Mouse (Mus musculus): Measurements from ENCODE around the gene Asb15.

Asb15 gene

DNA sequence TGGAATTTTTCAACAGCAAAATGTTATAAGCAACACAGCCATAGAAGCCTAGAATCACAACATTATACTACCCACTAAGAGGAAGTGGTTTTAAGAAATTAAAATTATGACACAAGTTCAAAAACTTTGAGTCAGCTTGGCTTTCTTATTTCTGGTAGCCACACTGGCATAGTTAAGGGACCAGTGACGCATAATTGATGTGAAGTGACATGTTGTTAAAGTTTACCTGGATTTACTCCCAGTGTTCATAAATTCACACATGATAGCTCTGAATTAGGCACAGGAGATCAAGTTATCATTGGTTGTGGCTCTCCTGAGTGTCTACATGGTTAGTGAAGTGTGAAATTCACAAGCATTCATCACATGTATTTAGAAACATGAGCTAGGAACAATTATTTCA, 36.9 kb downstream of the Asb15 start:
- DNase-seq (ENCODE audit: extremely low spot score) = no peak

GRCm38 (mm10) chr6:24568963-24569362, 41.0 kb downstream of the Asb15 start:
- DNase-seq (ENCODE audit: extremely low spot score) = no peak

- no peak for DNase-seq (ENCODE audit: extremely low spot score)
Measured at GRCm38 (mm10) chr6:24569711-24570110, 41.8 kb downstream of the Asb15 start.

- no peak for DNase-seq (ENCODE audit: extremely low spot score)
Measured at GRCm38 (mm10) chr6:24570278-24570677, 42.3 kb downstream of the Asb15 start.

GRCm38 (mm10) chr6:24571126-24571525, 43.2 kb downstream of the Asb15 start:
- no peak for DNase-seq (ENCODE audit: extremely low spot score)

- DNase-seq (ENCODE audit: extremely low spot score) = no peak
Measured at GRCm38 (mm10) chr6:24572431-24572830, 44.5 kb downstream of the Asb15 start.

DNA sequence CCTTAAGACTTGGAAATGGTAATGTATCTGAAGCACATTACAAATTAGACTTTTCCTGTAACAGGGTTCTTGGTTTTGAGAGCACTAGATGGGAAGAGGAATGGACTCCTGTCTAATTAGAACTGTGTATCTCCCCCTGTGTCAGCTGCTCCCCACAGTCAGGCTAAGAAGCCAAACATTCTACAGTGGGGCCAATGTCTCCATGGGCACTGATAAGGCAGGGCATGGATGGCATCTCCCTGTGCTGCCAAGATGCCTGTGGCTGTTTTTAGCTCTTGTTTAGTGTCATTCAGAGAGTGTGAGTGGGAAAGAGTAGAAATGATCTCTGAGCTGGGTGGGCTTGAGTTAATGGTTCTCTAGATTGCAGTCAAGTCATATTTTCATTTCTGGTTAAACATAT, 45.4 kb downstream of the Asb15 start:
- DNase-seq (ENCODE audit: extremely low spot score) = no peak

GRCm38 (mm10) chr6:24583456-24583855, 55.5 kb downstream of the Asb15 start:
- no peak for DNase-seq (ENCODE audit: extremely low spot score)

- DNase-seq (ENCODE audit: extremely low spot score) = no peak
Measured at GRCm38 (mm10) chr6:24585431-24586310, 57.7 kb downstream of the Asb15 start.

DNA sequence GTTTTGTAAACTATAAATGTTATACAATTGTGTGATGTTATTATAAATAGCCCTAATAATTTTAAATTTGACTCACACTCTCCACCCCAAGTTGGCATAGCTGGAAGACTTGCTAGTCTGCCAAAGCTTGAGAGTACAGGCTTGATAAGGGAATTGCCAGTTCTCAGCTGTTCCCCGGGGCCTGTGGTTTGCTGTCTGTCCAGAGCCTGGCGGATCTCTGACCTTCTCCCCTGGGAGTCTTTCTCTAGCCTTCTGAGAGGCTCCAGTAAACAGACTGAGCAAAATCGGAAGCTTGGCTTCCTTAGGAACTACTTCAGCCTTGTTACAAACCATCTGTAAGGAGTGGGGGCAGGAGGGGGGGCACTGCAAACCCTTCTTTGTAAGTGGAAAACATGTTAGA, 58.9 kb downstream of the Asb15 start:
- no peak for DNase-seq (ENCODE audit: extremely low spot score)

DNA sequence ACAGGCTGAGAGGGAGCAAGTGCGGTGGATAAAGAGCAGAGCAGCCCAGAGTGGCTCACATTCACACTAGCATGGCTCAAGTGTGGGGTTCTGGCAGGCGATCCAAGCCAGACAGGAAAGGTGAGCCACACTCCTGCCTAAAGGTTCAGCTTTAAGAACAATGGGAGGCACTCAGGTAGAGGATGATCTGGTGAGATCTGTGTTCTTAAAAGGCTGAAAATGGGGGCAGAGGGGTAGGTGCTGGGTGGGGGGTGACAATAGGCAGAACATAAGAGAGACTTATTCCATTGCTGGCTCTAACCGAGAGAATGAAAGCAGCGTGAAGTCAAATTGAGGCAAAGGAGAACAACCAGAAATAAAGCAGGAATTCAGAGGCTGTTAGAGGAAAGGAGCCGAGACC, 62.3 kb downstream of the Asb15 start:
- no peak for DNase-seq (ENCODE audit: extremely low spot score)

DNA sequence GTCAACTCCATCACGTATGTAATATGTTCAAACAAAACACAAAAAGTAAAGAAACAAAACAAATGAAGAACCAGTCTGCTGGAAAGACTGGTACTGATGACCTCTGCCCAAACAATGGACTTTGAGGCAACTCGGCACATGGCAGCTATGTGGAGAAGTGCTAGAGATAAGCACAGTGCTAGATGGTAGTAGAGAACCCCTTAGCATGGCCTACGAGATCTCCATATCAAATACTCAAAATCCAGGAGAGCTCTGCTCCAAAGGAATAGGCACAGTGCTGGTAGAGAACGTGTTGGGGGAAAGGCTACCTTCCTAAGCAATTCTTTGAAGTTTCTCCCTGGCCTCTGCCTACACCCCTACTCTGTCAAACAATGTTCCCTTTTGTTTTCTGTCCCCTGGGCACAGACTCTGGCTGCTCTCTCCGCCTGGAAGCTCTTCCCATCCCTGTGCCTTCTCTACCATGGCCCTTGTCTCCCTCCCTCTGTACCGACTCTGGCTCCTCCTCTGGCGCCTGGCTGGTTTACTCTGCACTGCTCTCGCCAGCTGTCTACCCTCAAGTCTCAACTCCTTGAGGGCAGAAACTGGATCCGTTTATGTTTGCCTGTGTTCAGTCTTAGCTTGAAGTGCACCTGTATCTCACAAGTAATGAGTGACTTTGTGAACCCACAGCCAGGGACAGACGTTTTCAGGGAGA, 63.7 kb downstream of the Asb15 start:
- no peak for DNase-seq (ENCODE audit: extremely low spot score)

- no peak for DNase-seq (ENCODE audit: extremely low spot score)
Measured at GRCm38 (mm10) chr6:24597500-24597899, 69.6 kb downstream of the Asb15 start, which contains the start of gene Lmod2. Lmod2 (plus strand) TSS chr6:24597762.

DNA sequence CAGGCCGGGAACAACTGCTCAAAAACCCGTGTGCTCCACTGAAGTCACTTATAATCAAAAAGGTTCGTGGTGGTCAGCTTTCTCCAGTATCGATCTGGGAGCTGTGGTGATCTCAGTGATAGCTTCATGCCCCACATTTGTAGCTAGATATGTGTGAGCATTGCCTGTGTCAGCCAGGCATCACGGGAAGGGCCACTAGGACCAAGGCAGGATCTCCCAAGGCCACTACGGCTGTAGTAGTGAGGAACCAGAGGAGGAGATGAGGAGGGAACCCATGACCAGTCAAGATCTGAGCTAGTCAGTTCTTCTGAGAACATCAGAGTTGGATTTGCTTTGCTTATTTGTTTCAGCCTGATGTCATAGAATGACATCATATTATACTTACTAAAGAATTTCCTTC, 71.2 kb downstream of the Asb15 start:
- no peak for DNase-seq (ENCODE audit: extremely low spot score)

DNA sequence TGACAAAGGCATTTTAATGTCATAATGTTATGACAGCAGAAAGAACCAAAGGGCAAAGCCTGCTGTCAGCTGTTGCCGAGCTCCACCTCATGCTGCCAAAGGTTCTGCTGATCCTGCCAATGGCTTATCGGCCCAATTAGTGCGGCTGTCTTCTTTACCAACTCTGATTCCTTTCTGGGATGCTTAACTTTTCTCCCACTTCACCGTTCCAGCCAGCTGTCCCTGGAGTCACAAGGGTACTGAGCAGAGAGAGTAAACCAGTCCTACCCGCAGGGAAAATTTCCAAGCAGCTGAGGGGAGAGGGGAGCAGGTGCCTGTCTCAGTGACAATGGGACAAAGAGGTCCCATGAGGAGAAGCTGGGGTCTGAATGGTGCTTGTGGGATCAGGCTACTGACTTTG, 71.7 kb downstream of the Asb15 start:
- DNase-seq (ENCODE audit: extremely low spot score) = no peak

DNA sequence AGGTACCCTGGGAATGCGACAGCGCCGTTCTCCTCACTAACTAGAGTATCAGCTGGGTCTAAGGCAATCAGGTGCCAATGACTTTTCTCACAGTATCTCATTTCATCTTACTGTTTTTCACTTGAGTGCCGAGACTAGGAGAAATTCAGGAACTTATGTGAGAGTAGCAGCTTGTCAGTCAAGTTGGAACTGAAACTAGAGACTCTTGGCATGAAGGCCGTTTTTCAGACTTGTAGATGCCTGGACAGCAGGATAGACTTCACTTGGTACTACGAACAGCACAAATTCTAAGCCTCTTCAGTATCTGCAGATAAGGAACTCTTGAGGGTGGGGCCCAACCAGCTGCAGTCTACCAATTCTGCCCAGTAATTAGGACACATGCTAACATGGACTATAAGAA, 72.2 kb downstream of the Asb15 start:
- no peak for DNase-seq (ENCODE audit: extremely low spot score)

DNA sequence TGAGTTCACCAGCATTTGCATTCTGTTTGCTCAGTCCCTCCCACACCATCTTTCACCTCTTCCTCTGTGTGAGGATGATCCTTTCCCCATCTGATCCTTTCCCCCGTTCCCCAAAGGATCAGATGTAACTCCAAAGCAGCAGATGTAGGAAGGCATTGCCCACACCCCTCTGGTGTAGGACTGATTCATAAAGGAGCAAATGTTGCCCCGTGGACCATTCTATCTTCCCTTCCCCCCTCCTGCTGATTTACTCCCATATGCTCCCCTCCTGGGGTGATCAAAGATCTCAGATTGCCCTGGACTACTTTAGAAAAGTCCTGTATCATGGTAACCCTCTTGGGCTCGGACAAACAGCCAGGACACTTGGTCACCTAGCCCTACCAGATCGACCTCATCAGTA, 72.8 kb downstream of the Asb15 start:
- no peak for DNase-seq (ENCODE audit: extremely low spot score)

DNA sequence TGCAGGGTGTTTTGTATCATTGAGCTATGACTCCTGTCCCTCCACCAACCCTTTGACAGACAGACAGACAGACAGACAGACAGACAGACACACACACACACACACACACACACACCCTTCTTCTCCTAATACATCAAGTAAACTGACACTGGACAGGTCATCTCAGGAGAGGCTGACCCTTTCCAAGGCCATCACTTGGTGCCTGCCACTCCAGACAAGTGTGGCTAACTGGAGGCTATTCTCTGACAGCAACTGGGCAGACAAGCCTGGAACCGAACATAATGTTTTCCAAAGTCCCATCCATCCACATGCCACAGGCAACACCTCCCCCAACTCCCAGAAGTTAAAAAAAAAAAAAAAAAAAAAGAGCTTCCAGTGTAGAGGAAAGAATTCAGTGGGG, 73.7 kb downstream of the Asb15 start:
- no peak for DNase-seq (ENCODE audit: extremely low spot score)

- DNase-seq (ENCODE audit: extremely low spot score) = no peak
Measured at GRCm38 (mm10) chr6:24602351-24602750, 74.4 kb downstream of the Asb15 start.

GRCm38 (mm10) chr6:24602993-24603392, 75.0 kb downstream of the Asb15 start:
- DNase-seq (ENCODE audit: extremely low spot score) = no peak

DNA sequence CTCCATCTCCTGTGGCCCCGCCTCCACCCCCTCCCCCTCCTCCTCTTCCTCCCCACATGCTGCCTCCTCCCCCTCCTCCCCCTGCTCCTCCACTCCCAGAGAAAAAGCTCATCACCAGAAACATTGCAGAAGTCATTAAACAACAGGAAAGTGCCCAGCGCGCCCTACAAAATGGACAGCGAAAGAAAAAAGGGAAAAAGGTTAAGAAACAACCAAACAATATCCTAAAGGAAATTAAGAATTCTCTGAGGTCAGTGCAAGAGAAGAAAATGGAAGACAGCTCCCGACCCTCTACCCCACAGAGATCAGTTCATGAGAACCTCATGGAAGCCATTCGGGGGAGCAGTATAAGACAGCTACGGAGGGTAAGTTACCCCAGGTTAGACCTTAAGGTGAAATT, 76.3 kb downstream of the Asb15 start:
- no peak for DNase-seq (ENCODE audit: extremely low spot score)

DNA sequence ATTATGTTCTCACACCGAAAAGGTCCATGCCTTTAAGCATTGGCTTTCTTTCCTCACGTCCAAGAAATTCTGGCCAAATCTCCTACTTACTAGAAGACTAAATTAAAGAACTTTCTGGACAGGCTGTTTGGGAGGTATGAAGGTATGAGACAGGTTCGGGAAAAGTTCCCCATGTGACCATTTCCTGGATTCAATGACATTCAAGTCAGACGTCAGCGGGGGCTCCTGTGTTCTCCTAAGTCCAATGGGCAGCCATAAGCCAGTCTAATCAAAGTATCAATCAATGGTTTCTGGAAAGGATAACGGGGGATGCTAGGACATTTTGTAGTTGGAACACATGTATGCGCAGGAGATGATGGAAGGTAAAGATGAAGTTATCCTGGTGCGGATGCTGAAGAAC, 77.7 kb downstream of the Asb15 start:
- DNase-seq (ENCODE audit: extremely low spot score) = no peak

GRCm38 (mm10) chr6:24606512-24606911, 78.6 kb downstream of the Asb15 start:
- DNase-seq (ENCODE audit: extremely low spot score) = no peak

Measured in embryo, embryonic 9.5 days (tissue).